Mouse (Mus musculus): ENCODE data around the gene Gm3115. TPM values are rescaled to one million over a fixed set of nuclear protein-coding genes. Genes with fewer than 3 reads are reported as not detected.

Gene Gm3115
- polyA plus RNA-seq (2014; fragmentation: Illumina TruSeq; extraction: RNeasy Lipid Tissue Mini Kit (QIAGEN cat#74804); ENCODE audit: low read depth, low replicate concordance): not detected

GRCm38 (mm10) chr14:4083820-4084219 lies at the start of gene Gm3115:
Gene Gm3115 (plus strand): TSS chr14:4084120.

GRCm38 (mm10) chr14:4110426-4110825 lies 26.5 kb downstream of the Gm3115 start, which contains the start of gene Gm8108:
Gene Gm8108 (plus strand): TSS chr14:4110526.

Other genes starting within 250 kb of the Gm3115 start
- gene Gm3033, start 237.9 kb upstream of the Gm3115 start, polyA plus RNA-seq (2014; fragmentation: Illumina TruSeq; extraction: RNeasy Lipid Tissue Mini Kit (QIAGEN cat#74804); ENCODE audit: low read depth, low replicate concordance): not detected
- gene Gm2916, start 199.9 kb upstream of the Gm3115 start, polyA plus RNA-seq (2014; fragmentation: Illumina TruSeq; extraction: RNeasy Lipid Tissue Mini Kit (QIAGEN cat#74804); ENCODE audit: low read depth, low replicate concordance): not detected
- not detected for gene Gm3029, start 152.4 kb upstream of the Gm3115 start, polyA plus RNA-seq (2014; fragmentation: Illumina TruSeq; extraction: RNeasy Lipid Tissue Mini Kit (QIAGEN cat#74804); ENCODE audit: low read depth, low replicate concordance)
- not detected for gene Gm3095, start 120.6 kb upstream of the Gm3115 start, polyA plus RNA-seq (2014; fragmentation: Illumina TruSeq; extraction: RNeasy Lipid Tissue Mini Kit (QIAGEN cat#74804); ENCODE audit: low read depth, low replicate concordance)
- not detected for gene Gm3099, start 85.7 kb upstream of the Gm3115 start, polyA plus RNA-seq (2014; fragmentation: Illumina TruSeq; extraction: RNeasy Lipid Tissue Mini Kit (QIAGEN cat#74804); ENCODE audit: low read depth, low replicate concordance)
- gene Gm5796, start 60.2 kb upstream of the Gm3115 start, polyA plus RNA-seq (2014; fragmentation: Illumina TruSeq; extraction: RNeasy Lipid Tissue Mini Kit (QIAGEN cat#74804); ENCODE audit: low read depth, low replicate concordance): not detected
- gene Gm8108, start 26.4 kb downstream of the Gm3115 start, polyA plus RNA-seq (2014; fragmentation: Illumina TruSeq; extraction: RNeasy Lipid Tissue Mini Kit (QIAGEN cat#74804); ENCODE audit: low read depth, low replicate concordance): not detected
- not detected for gene Gm3127, start 80.9 kb downstream of the Gm3115 start, polyA plus RNA-seq (2014; fragmentation: Illumina TruSeq; extraction: RNeasy Lipid Tissue Mini Kit (QIAGEN cat#74804); ENCODE audit: low read depth, low replicate concordance)
- not detected for gene Gm2974, start 98.5 kb downstream of the Gm3115 start, polyA plus RNA-seq (2014; fragmentation: Illumina TruSeq; extraction: RNeasy Lipid Tissue Mini Kit (QIAGEN cat#74804); ENCODE audit: low read depth, low replicate concordance)
- gene Gm3138, start 165.5 kb downstream of the Gm3115 start, polyA plus RNA-seq (2014; fragmentation: Illumina TruSeq; extraction: RNeasy Lipid Tissue Mini Kit (QIAGEN cat#74804); ENCODE audit: low read depth, low replicate concordance): not detected
- gene Gm3149, start 233.2 kb downstream of the Gm3115 start, polyA plus RNA-seq (2014; fragmentation: Illumina TruSeq; extraction: RNeasy Lipid Tissue Mini Kit (QIAGEN cat#74804); ENCODE audit: low read depth, low replicate concordance): not detected